Mouse (Mus musculus): ENCODE data around the gene Cacnb4.

DNA sequence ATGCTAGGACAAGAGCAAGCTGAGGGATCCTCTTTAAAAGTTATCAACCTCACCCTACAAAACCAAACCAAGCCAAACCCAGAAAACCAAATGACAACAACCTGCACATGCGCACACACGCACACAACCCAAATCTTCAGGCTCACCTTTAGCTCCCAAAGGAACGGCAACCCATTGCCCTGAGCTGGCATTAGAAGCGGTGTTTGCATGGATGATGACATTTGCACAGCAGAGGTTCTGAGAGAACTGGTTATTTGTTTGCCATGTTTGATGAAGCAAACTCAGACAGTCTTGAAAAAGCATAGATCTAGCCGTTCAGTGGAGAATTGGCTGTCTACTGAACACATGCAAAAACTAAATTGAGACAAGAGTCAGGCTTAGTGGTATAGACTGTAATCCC lies 198.1 kb downstream of the Cacnb4 start:
- TF ChIP-seq POLR2A (IDR thresholded peaks at IDR 0.05; ENCODE audit: insufficient read length, low read depth) (no peak), E2F4 (IDR thresholded peaks at IDR 0.05; ENCODE audit: insufficient read depth) (no peak), POLR2AphosphoS2 (IDR thresholded peaks at IDR 0.05; ENCODE audit: insufficient read length, low read depth) (no peak), CEBPB (IDR thresholded peaks at IDR 0.05; ENCODE audit: insufficient read depth, poor library complexity, severe bottlenecking) (no peak), SRF (IDR thresholded peaks at IDR 0.05; ENCODE audit: control insufficient read depth, insufficient read length, low read depth) (no peak), REST (IDR thresholded peaks at IDR 0.05; ENCODE audit: insufficient read depth, insufficient read length) (no peak)

Data from myocyte (in vitro differentiated cells).